In the genomic region with DNA sequence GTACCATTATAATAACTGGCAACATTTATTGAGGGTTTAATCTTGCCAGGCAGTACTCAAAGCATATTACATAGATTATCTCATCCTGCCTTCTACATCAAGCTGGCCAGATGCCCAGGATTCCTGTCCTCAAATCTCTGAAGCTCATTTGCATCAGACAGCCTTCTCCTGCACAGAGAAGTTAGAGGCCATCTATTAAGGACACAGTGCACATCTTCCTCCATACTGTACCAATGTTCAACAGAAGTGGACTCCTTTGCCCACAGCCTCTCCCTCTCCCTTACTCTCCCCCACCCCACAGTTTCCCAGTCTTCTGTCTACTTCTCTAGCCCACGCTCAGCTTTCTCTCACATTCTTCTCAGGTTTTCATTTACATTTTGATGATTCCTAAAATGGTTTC, we compare ENCODE assay signal across 14 mouse cellular contexts.
DNase-seq lines count a peak whose midpoint lies in the region; ATAC-seq lines count a peak whose summit lies in the region.
"Had no signal": no experiment of that assay in that cellular context is flagged by ENCODE, and none has a peak within 500 bp of the region (broad histone marks: within the 10 kb centered on the region; RNA-seq: fewer than 3 reads in every experiment).

No protein-coding gene starts in this region.

- H3K9ac ChIP-seq in heart, embryonic 16.5 days (ENCODE audit: low read length) = no peak overlapping the region
- H3K9ac ChIP-seq in hindbrain, embryonic 12.5 days = no peak overlapping the region
- H3K9ac ChIP-seq: limb, embryonic 12.5 days; lung, embryonic 15.5 days; midbrain, embryonic 12.5 days; neural tube, embryonic 15.5 days had no signal

- intact Hi-C loops in heart, postnatal 10 days (cut with DNase I) = no loop called here
- intact Hi-C loops in left cerebral cortex, postnatal 10 days (cut with DNase I) = no loop called here

- ATAC-seq in heart, embryonic 16.5 days (replicated peaks; ENCODE audit: extremely low read depth, insufficient read depth, low FRiP score) = 0 out of 2 replicates have a peak, but pooled peaks have one; percentile 25
- no peak for ATAC-seq in hindbrain, embryonic 12.5 days (ENCODE audit: low FRiP score)

- H3K4me2 ChIP-seq in heart, embryonic 16.5 days (ENCODE audit: low read depth, low read length) = no peak overlapping the region
- H3K4me2 ChIP-seq in hindbrain, embryonic 12.5 days (replicated peaks) = no peak overlapping the region
- H3K4me2 ChIP-seq: limb, embryonic 12.5 days; lung, embryonic 15.5 days; midbrain, embryonic 12.5 days; neural tube, embryonic 15.5 days had no signal

- no peak for DNase-seq in heart, postnatal 10 days
- peak; percentile 18 for DNase-seq in retina, adult 2 months (ENCODE audit: low read depth, low spot score)
- DNase-seq in retina, embryonic 14.5 days (ENCODE audit: low spot score) = no peak
- peak; percentile 31 to 49 for DNase-seq in left cerebral cortex, postnatal 10 days (ENCODE audit: extremely low spot score in 1 of 2, low spot score in 2 of 2)
- DNase-seq in gastrocnemius, postnatal 4 days (ENCODE audit: low spot score in 2 of 2) = no peak
- DNase-seq: heart, adult 18-20 months; kidney, postnatal 25 days; thymus, postnatal 25 days had no signal

- H3K4me1 ChIP-seq in heart, embryonic 16.5 days (ENCODE audit: control insufficient read depth, insufficient read depth, low read length) = peaks cover 33% of the 10 kb centered on the region
- no peaks in the 10 kb centered on the region for H3K4me1 ChIP-seq in hindbrain, embryonic 12.5 days
- H3K4me1 ChIP-seq: midbrain, embryonic 12.5 days; neural tube, embryonic 15.5 days had no signal

- 85% methylated on average over 1 of the region's 1 CpGs for WGBS in heart, embryonic 16.5 days
- 91% methylated on average over 1 of the region's 1 CpGs for WGBS in hindbrain, embryonic 12.5 days

- H3K27me3 ChIP-seq in heart, embryonic 16.5 days (ENCODE audit: control insufficient read depth, insufficient read depth, low read length) = peaks cover 5% of the 10 kb centered on the region
- H3K27me3 ChIP-seq in hindbrain, embryonic 12.5 days = no peaks in the 10 kb centered on the region
- H3K27me3 ChIP-seq: limb, embryonic 12.5 days; midbrain, embryonic 12.5 days; neural tube, embryonic 15.5 days had no signal

- H3K27ac ChIP-seq in heart, embryonic 16.5 days (ENCODE audit: low read length) = no peak overlapping the region
- no peak overlapping the region for H3K27ac ChIP-seq in hindbrain, embryonic 12.5 days
- H3K27ac ChIP-seq: limb, embryonic 12.5 days; lung, embryonic 15.5 days; midbrain, embryonic 12.5 days; neural tube, embryonic 15.5 days had no signal

- H3K36me3 ChIP-seq in heart, embryonic 16.5 days (ENCODE audit: control insufficient read depth, insufficient read depth) = no peaks in the 10 kb centered on the region
- no peaks in the 10 kb centered on the region for H3K36me3 ChIP-seq in hindbrain, embryonic 12.5 days
- H3K36me3 ChIP-seq: limb, embryonic 12.5 days; lung, embryonic 15.5 days; midbrain, embryonic 12.5 days; neural tube, embryonic 15.5 days had no signal

- no peaks in the 10 kb centered on the region for H3K9me3 ChIP-seq in heart, embryonic 16.5 days (replicated peaks; ENCODE audit: control insufficient read depth, low read length)
- H3K9me3 ChIP-seq in hindbrain, embryonic 12.5 days (replicated peaks) = no peaks in the 10 kb centered on the region
- H3K9me3 ChIP-seq: limb, embryonic 12.5 days; lung, embryonic 15.5 days; midbrain, embryonic 12.5 days; neural tube, embryonic 15.5 days had no signal

- H3K4me3 ChIP-seq in heart, embryonic 16.5 days (ENCODE audit: low read length) = no peak overlapping the region
- H3K4me3 ChIP-seq in hindbrain, embryonic 12.5 days = no peak overlapping the region
- H3K4me3 ChIP-seq: limb, embryonic 12.5 days; lung, embryonic 15.5 days; midbrain, embryonic 12.5 days; neural tube, embryonic 15.5 days had no signal

Comparison
In these comparisons a context has a peak if more than half of its experiments do, and no peak if none do; other contexts are left out.
1. DNase-seq: peak in retina, adult 2 months (single experiment) and left cerebral cortex, postnatal 10 days (2 of 2); none in heart, postnatal 10 days (0 of 2), retina, embryonic 14.5 days (single experiment) and gastrocnemius, postnatal 4 days (0 of 2).